In the genomic region with DNA sequence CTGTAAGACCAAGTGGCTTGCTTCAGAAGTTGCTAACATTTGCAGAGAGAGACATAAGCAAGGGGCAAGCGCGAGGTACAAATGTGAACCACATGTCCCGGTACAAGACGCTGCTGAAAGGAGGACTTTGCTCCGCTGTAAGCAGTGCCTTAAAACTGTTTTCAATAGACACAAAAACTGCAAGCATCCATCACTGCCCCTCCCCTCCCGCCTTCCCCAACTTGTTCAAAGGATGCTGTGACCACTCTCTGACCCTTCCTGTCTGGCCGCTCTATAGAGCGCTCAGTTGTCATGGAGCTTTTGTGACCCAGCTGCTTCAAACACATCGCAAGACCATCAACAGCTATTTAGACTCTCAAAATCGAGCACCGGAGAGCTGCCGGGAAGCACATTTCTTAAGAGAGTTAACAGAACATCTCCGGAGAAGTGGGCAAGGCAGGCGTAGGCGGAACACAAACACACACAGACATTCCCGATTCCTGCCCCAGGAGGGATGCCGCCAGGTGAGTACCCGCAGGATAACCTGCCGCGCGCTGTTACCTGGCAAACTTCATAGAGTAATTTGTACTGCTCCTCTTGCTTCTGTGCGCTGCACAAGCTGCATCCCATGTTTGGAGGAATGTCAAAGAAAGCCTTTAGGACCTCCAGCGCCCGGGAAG, we compare ENCODE assay signal across 7 mouse cellular contexts.
DNase-seq lines count a peak whose midpoint lies in the region; ATAC-seq and TF ChIP-seq lines count a peak whose summit lies in the region.

No protein-coding gene starts in this region.

- no peak overlapping the region for H3K27ac ChIP-seq in testis, adult 2 months (ENCODE audit: control insufficient read depth, insufficient read depth, low read depth, low read length)
- 0 out of 2 replicates have a peak overlapping the region, but pooled peaks have one; percentile 8 for H3K27ac ChIP-seq in layer of hippocampus, adult 2 months
- peak overlapping the region; percentile 86 for H3K27ac ChIP-seq in neural tube, embryonic 13.5 days (replicated peaks)

- no peaks in the 10 kb centered on the region for H3K36me3 ChIP-seq in testis, adult 2 months (ENCODE audit: control insufficient read depth, insufficient read depth, low read length)
- H3K36me3 ChIP-seq in neural tube, embryonic 13.5 days, result no peaks in the 10 kb centered on the region

- ATAC-seq in neural tube, embryonic 13.5 days (ENCODE audit: low read depth), result peak; percentile 70

- no peaks in the 10 kb centered on the region for H3K9me3 ChIP-seq in neural tube, embryonic 13.5 days

- no peaks in the 10 kb centered on the region for H3K27me3 ChIP-seq in testis, adult 2 months (ENCODE audit: control insufficient read depth, insufficient read depth, low read length)
- H3K27me3 ChIP-seq in neural tube, embryonic 13.5 days, result no peaks in the 10 kb centered on the region

- H3K4me1 ChIP-seq in testis, adult 2 months (ENCODE audit: control insufficient read depth, insufficient read depth, low read length), result no peaks in the 10 kb centered on the region; the same call in 1 of the 2 replicates
- peaks cover 62% of the 10 kb centered on the region for H3K4me1 ChIP-seq in neural tube, embryonic 13.5 days (replicated peaks)

- WGBS in neural tube, embryonic 13.5 days, result 3% methylated on average over 24 of the region's 24 CpGs

- peak overlapping the region; percentile 69 for H3K9ac ChIP-seq in neural tube, embryonic 13.5 days

- peak overlapping the region; percentile 77 for H3K4me2 ChIP-seq in neural tube, embryonic 13.5 days

- peak overlapping the region; percentile 70 for H3K4me3 ChIP-seq in testis, adult 2 months (ENCODE audit: control insufficient read depth, low read depth, low read length)
- peak overlapping the region; percentile 60 for H3K4me3 ChIP-seq in layer of hippocampus, adult 2 months
- H3K4me3 ChIP-seq in neural tube, embryonic 13.5 days, result peak overlapping the region; percentile 47

- TF ChIP-seq POLR2A in testis, adult 2 months (IDR thresholded peaks at IDR 0.05; ENCODE audit: control insufficient read depth, low read depth, low read length), result no peak

- no peak for DNase-seq in testis, postnatal 14 days (ENCODE audit: low spot score)
- peak; percentile 63 for DNase-seq in forelimb bud, embryonic 11.5 days (ENCODE audit: low read depth, low spot score)
- DNase-seq in layer of hippocampus, adult 2 months (ENCODE audit: low spot score in 2 of 2), result no peak
- no peak for DNase-seq in ovary, postnatal 14 days (ENCODE audit: low spot score)
- DNase-seq in gastrocnemius, adult 18-20 months (ENCODE audit: low spot score), result no peak

- TF ChIP-seq CTCF in testis, adult 2 months (IDR thresholded peaks at IDR 0.05; ENCODE audit: control insufficient read depth, insufficient read depth, insufficient replicate concordance, low read depth, low read length), result no peak
- no peak for TF ChIP-seq CTCF in layer of hippocampus, adult 2 months (conservative IDR thresholded peaks at IDR 0.05)
